In the genomic region with DNA sequence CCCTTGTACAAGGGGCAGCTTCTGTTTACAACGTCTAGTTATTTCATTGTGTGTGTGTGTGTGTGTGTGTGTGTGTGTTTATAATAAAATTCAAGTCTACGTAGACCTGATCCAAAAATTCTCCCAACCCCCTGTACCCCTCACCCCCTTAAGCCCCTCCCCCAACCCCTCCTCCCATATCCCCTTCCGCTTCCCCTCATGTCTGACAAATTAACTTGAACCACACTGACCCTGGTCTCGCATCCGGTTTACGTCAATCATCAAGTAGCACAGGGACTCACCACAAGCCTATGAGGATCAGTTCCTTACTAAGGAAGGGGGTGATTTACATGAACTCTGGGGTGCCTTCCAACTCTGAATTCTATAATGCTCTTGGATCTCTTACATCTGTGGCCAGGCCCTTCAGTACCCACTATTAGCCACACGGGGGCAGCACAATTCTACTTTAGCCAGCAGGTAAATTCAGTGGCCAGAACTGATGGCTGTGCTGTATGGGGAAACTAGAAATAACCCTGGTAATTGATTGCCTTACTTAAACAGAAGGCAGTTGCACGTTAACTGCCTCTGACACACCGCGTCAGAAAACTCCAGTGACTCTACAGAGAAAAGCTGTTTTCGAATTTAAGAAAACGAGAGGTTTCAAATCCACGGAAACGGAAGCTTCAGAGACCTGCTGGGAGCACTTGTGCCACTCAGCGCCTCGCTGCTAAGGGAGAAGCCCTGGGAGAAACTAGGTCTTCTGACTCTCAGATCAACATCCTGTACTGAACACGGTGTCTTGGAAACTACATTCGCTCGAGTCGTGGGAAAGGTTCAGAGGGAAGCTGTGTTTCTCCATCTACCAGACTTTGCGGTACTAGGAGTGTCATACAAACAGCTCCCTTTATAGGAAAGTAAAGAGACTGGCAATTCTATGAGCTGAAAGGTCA, we compare ENCODE assay signal across 8 mouse cellular contexts.
DNase-seq lines count a peak whose midpoint lies in the region; ATAC-seq and TF ChIP-seq lines count a peak whose summit lies in the region.

No protein-coding gene starts in this region.

- H3K36me3 ChIP-seq in heart, embryonic 14.5 days (ENCODE audit: control insufficient read depth, insufficient read depth, low read length): no peaks in the 10 kb centered on the region
- H3K36me3 ChIP-seq in liver, adult 2 months (ENCODE audit: control insufficient read depth, insufficient read depth, low read length): no peaks in the 10 kb centered on the region
- H3K36me3 ChIP-seq in stomach, embryonic 15.5 days: no peaks in the 10 kb centered on the region

- no peak for TF ChIP-seq POLR2A in embryonic fibroblast, embryonic 13.5 days (IDR thresholded peaks at IDR 0.05; ENCODE audit: low read depth, low read length)
- TF ChIP-seq POLR2A in liver, adult 2 months (IDR thresholded peaks at IDR 0.05; ENCODE audit: extremely low read depth, insufficient read depth, low read length): no peak

- DNase-seq in A20 (ENCODE audit: low read depth, low spot score): peak; percentile 16
- peak; percentile 94 for DNase-seq in brain, adult 2 months (ENCODE audit: low read depth, low spot score)
- peak; percentile 79 for DNase-seq in kidney, postnatal 10 days
- DNase-seq in liver, adult 2 months (ENCODE audit: extremely low read depth, low read depth, low spot score): peak; percentile 54

- no peaks in the 10 kb centered on the region for H3K9me3 ChIP-seq in heart, embryonic 14.5 days (ENCODE audit: control insufficient read depth, low read length)
- H3K9me3 ChIP-seq in stomach, embryonic 15.5 days: no peaks in the 10 kb centered on the region

- WGBS in heart, embryonic 14.5 days: 27% methylated on average over 21 of the region's 21 CpGs
- WGBS in liver, adult 2 months: 28% methylated on average over 21 of the region's 21 CpGs
- WGBS in stomach, embryonic 15.5 days: 28% methylated on average over 21 of the region's 21 CpGs

- H3K27ac ChIP-seq in embryonic fibroblast, embryonic 13.5 days (ENCODE audit: insufficient read depth, low read length): no peak overlapping the region
- no peak overlapping the region for H3K27ac ChIP-seq in heart, embryonic 14.5 days (replicated peaks in 1 of 2; ENCODE audit: control insufficient read depth in 1 of 2, insufficient read depth in 1 of 2, low read depth in 2 of 2, low read length in 2 of 2)
- no peak overlapping the region for H3K27ac ChIP-seq in liver, adult 2 months (replicated peaks; ENCODE audit: insufficient read depth, low read depth, low read length)
- no peak overlapping the region for H3K27ac ChIP-seq in stomach, embryonic 15.5 days

- H3K27me3 ChIP-seq in heart, embryonic 14.5 days (ENCODE audit: control insufficient read depth, insufficient read depth, low read length): no peaks in the 10 kb centered on the region
- no peaks in the 10 kb centered on the region; the same call in 1 of the 2 replicates for H3K27me3 ChIP-seq in liver, adult 2 months (ENCODE audit: control insufficient read depth, insufficient read depth, low read length)
- H3K27me3 ChIP-seq in stomach, embryonic 15.5 days (replicated peaks): no peaks in the 10 kb centered on the region

- 0 out of 2 replicates have a peak overlapping the region, but pooled peaks have one; percentile 20 for H3K4me3 ChIP-seq in embryonic fibroblast, embryonic 13.5 days (ENCODE audit: insufficient read depth, low read length)
- peak overlapping the region; percentile 28 to 35 for H3K4me3 ChIP-seq in heart, embryonic 14.5 days (ENCODE audit: control insufficient read depth in 1 of 2, insufficient read depth in 1 of 2, low read depth in 1 of 2, low read length in 2 of 2)
- H3K4me3 ChIP-seq in liver, adult 2 months (ENCODE audit: insufficient read depth, low read depth, low read length): no peak overlapping the region
- H3K4me3 ChIP-seq in stomach, embryonic 15.5 days (replicated peaks): peak overlapping the region; percentile 17

- peak overlapping the region; percentile 21; the same call in 1 of the 2 replicates for H3K9ac ChIP-seq in heart, embryonic 14.5 days (ENCODE audit: low read length)
- no peak overlapping the region for H3K9ac ChIP-seq in liver, adult 2 months (ENCODE audit: low read depth, low read length)
- H3K9ac ChIP-seq in stomach, embryonic 15.5 days: no peak overlapping the region

- TF ChIP-seq CTCF in embryonic fibroblast, embryonic 13.5 days (IDR thresholded peaks at IDR 0.05; ENCODE audit: borderline replicate concordance, insufficient read depth, low read length): no peak
- TF ChIP-seq CTCF in liver, adult 2 months (IDR thresholded peaks at IDR 0.05; ENCODE audit: low read depth, low read length): peak; percentile 65; the same call in 1 of the 2 replicates

- peak overlapping the region; percentile 69 for H3K4me2 ChIP-seq in heart, embryonic 14.5 days (ENCODE audit: low read length)
- peak overlapping the region; percentile 48 for H3K4me2 ChIP-seq in stomach, embryonic 15.5 days

- ATAC-seq in heart, embryonic 14.5 days (ENCODE audit: insufficient number of reproducible peaks, insufficient read depth, low FRiP score, low read depth): 0 out of 2 replicates have a peak, but pooled peaks have one; percentile 13
- 0 out of 2 replicates have a peak, but pooled peaks have one; percentile 43 for ATAC-seq in monocyte, adult 5-6 weeks (replicated peaks; ENCODE audit: insufficient number of reproducible peaks, low FRiP score, low TSS enrichment, poor library complexity, severe bottlenecking)
- ATAC-seq in stomach, embryonic 15.5 days (ENCODE audit: insufficient read depth, low FRiP score, low read depth): peak; percentile 31

- no peaks in the 10 kb centered on the region for H3K79me2 ChIP-seq in liver, adult 2 months (ENCODE audit: control insufficient read depth, insufficient read depth, low read length)

- no peaks in the 10 kb centered on the region for H3K4me1 ChIP-seq in embryonic fibroblast, embryonic 13.5 days (ENCODE audit: control insufficient read depth, insufficient read depth, low read length)
- H3K4me1 ChIP-seq in heart, embryonic 14.5 days (ENCODE audit: control insufficient read depth in 2 of 2, insufficient read depth in 2 of 2, low read length in 2 of 2): 0 out of 4 replicates have a peak, but pooled peaks cover 0 to 2% of the 10 kb centered on the region in 2 experiments
- no peaks in the 10 kb centered on the region for H3K4me1 ChIP-seq in liver, adult 2 months (ENCODE audit: control insufficient read depth, insufficient read depth, low read length)
- H3K4me1 ChIP-seq in stomach, embryonic 15.5 days: no peaks in the 10 kb centered on the region

Comparison
In these comparisons a context has a peak if more than half of its experiments do, and no peak if none do; other contexts are left out.
1. DNase-seq: peak in every context shown above with its lines; median percentile 94 in brain, adult 2 months; 79 in kidney, postnatal 10 days; 54 in liver, adult 2 months; 16 in A20.